Mouse (Mus musculus): ENCODE results near the gene Btnl9. TPM values are rescaled to one million over a fixed set of nuclear protein-coding genes. Genes with fewer than 3 reads are reported as not detected.

Btnl9 gene
- total RNA-seq (2023): 1.6 and 2.3 TPM in 2 replicates

GRCm38 (mm10) chr11:49186955-49187488, at the start of gene Btnl9:
TSS of gene Btnl9 (minus strand) at chr11:49187159.

GRCm38 (mm10) chr11:49203129-49203768, 16.3 kb upstream of the Btnl9 start, which contains the start of gene Zfp62:
TSS of gene Zfp62 (plus strand) at chr11:49203292.

GRCm38 (mm10) chr11:49154077-49154476, 32.9 kb downstream of the Btnl9 start, which contains the start of gene Olfr1394:
TSS of gene Olfr1394 (plus strand) at chr11:49154377.

GRCm38 (mm10) chr11:49141974-49142373, 45.0 kb downstream of the Btnl9 start, which contains the start of gene Olfr1395:
TSS of gene Olfr1395 (plus strand) at chr11:49142274.

Other genes starting within 250 kb of the Btnl9 start
- 13.1 and 13.2 TPM in 2 replicates for gene Psme2b, start 241.0 kb downstream of the Btnl9 start, total RNA-seq (2023)
- 0.16 and 0.18 TPM in 2 replicates for gene Olfr56, start 208.3 kb downstream of the Btnl9 start, total RNA-seq (2023)
- gene 9930111J21Rik1, start 207.8 kb downstream of the Btnl9 start, total RNA-seq (2023): 23.7 and 28.4 TPM in 2 replicates
- 0.38 and 0.70 TPM in 2 replicates for gene Gm12185, start 194.9 kb downstream of the Btnl9 start, total RNA-seq (2023)
- gene Tgtp1, start 193.0 kb downstream of the Btnl9 start, total RNA-seq (2023): 0.25 TPM in 1 of 2 replicates, not detected in the other
- 31.0 and 31.9 TPM in 2 replicates for gene 9930111J21Rik2, start 135.9 kb downstream of the Btnl9 start, total RNA-seq (2023)
- 0.25 and 0.52 TPM in 2 replicates for gene Tgtp2, start 123.0 kb downstream of the Btnl9 start, total RNA-seq (2023)
- 7.0 and 11.5 TPM in 2 replicates for gene Ifi47, start 110.6 kb downstream of the Btnl9 start, total RNA-seq (2023)
- not detected in 2 replicates for gene Olfr1396, start 72.3 kb downstream of the Btnl9 start, total RNA-seq (2023)
- not detected in 2 replicates for gene Olfr1395, start 44.9 kb downstream of the Btnl9 start, total RNA-seq (2023)
- not detected in 2 replicates for gene Olfr1394, start 32.8 kb downstream of the Btnl9 start, total RNA-seq (2023)
- 60.9 and 83.2 TPM in 2 replicates for gene Zfp62, start 16.1 kb upstream of the Btnl9 start, total RNA-seq (2023)
- gene Mgat1, start 57.0 kb upstream of the Btnl9 start, total RNA-seq (2023): 58.0 and 75.5 TPM in 2 replicates
- gene Olfr1393, start 91.1 kb upstream of the Btnl9 start, total RNA-seq (2023): 0.32 TPM in 1 of 2 replicates, not detected in the other
- not detected in 2 replicates for gene Olfr1392, start 98.1 kb upstream of the Btnl9 start, total RNA-seq (2023)
- gene Olfr10, start 117.6 kb upstream of the Btnl9 start, total RNA-seq (2023): not detected in 2 replicates
- not detected in 2 replicates for gene Olfr1391, start 135.6 kb upstream of the Btnl9 start, total RNA-seq (2023)
- gene Olfr1390, start 148.0 kb upstream of the Btnl9 start, total RNA-seq (2023): not detected in 2 replicates
- gene Olfr1389, start 235.9 kb upstream of the Btnl9 start, total RNA-seq (2023): not detected in 2 replicates
- 0.16 TPM in 2 replicates for gene Olfr1388, start 249.5 kb upstream of the Btnl9 start, total RNA-seq (2023)